Mouse (Mus musculus): ENCODE measurements around the gene Mindy4. TPM values are rescaled to one million over a fixed set of nuclear protein-coding genes. Genes with fewer than 3 reads are reported as not detected.

Gene Mindy4
- polyA plus RNA-seq, 3 experiments from 2014 or later: not detected

GRCm38 (mm10) chr6:55313893-55314292, 110.7 kb downstream of the Mindy4 start:
- no peak for ATAC-seq

GRCm38 (mm10) chr6:55314628-55315027, 111.4 kb downstream of the Mindy4 start:
- ATAC-seq: no peak

- no peak for ATAC-seq
Measured at GRCm38 (mm10) chr6:55318597-55318996, 115.4 kb downstream of the Mindy4 start.

- ATAC-seq: no peak
Measured at GRCm38 (mm10) chr6:55319585-55320551, 116.7 kb downstream of the Mindy4 start.

GRCm38 (mm10) chr6:55320894-55321293, 117.7 kb downstream of the Mindy4 start:
- no peak for ATAC-seq

GRCm38 (mm10) chr6:55321518-55321917, 118.3 kb downstream of the Mindy4 start:
- no peak for ATAC-seq

- no peak for ATAC-seq
Measured at GRCm38 (mm10) chr6:55322980-55323379, 119.8 kb downstream of the Mindy4 start.

GRCm38 (mm10) chr6:55323908-55324634, 120.9 kb downstream of the Mindy4 start:
- ATAC-seq: no peak

- no peak for ATAC-seq
Measured at GRCm38 (mm10) chr6:55324785-55325184, 121.6 kb downstream of the Mindy4 start.

GRCm38 (mm10) chr6:55326299-55326698, 123.1 kb downstream of the Mindy4 start:
- no peak for ATAC-seq

- no peak for ATAC-seq
Measured at GRCm38 (mm10) chr6:55327326-55327725, 124.1 kb downstream of the Mindy4 start.

GRCm38 (mm10) chr6:55328179-55328578, 125.0 kb downstream of the Mindy4 start:
- ATAC-seq: no peak

- no peak for ATAC-seq
Measured at GRCm38 (mm10) chr6:55331315-55331714, 128.1 kb downstream of the Mindy4 start.

GRCm38 (mm10) chr6:55332100-55332772, 129.1 kb downstream of the Mindy4 start:
- no peak for ATAC-seq

- no peak for ATAC-seq
Measured at GRCm38 (mm10) chr6:55332773-55333109, 129.6 kb downstream of the Mindy4 start.

GRCm38 (mm10) chr6:55335989-55336514, 132.9 kb downstream of the Mindy4 start, which contains the start of gene Aqp1:
Gene Aqp1 (plus strand): TSS chr6:55336432.
- ATAC-seq: no peak

- no peak for ATAC-seq
Measured at GRCm38 (mm10) chr6:55337242-55337641, 134.1 kb downstream of the Mindy4 start.

- ATAC-seq: no peak
Measured at GRCm38 (mm10) chr6:55338077-55338476, 134.9 kb downstream of the Mindy4 start.

- no peak for ATAC-seq
Measured at GRCm38 (mm10) chr6:55338934-55339825, 136.0 kb downstream of the Mindy4 start.

- no peak for ATAC-seq
Measured at GRCm38 (mm10) chr6:55341688-55342087, 138.5 kb downstream of the Mindy4 start.

GRCm38 (mm10) chr6:55342328-55342727, 139.1 kb downstream of the Mindy4 start:
- no peak for ATAC-seq

- no peak for ATAC-seq
Measured at GRCm38 (mm10) chr6:55343446-55343845, 140.3 kb downstream of the Mindy4 start.

Data from inflammation-experienced regulatory T-cells, adult 6 months (primary cell).